Mouse (Mus musculus) heart, adult 18-20 months (tissue): ENCODE results near the gene Astn1. TPM values are rescaled to one million over a fixed set of nuclear protein-coding genes. Genes with fewer than 3 reads are reported as not detected.
A peak's percentile ranks its signal among the peaks of the same experiment; 100 is the strongest.

ENCODE experiments used
- DNase-seq, 2 experiments: peaks; one replicate each; pipeline ENCODE4 v3.0.0; 2021 to 2022; ENCODE audit warnings: mixed read lengths in 1 of 2
- long read RNA-seq, 2 experiments: library from polyadenylated mRNA; stranded (forward); transcript quantifications; one replicate each; pipeline ENCODE4 v2.0.0; 2021
- total RNA-seq, 2 experiments: library from RNA; stranded (reverse); gene quantifications; 2 replicates each; pipeline ENCODE4 v1.2.3; 2021

Gene Astn1
- 1 to 10 TPM in 1 of 2 experiments, under 1 TPM in 1; 0.46 to 1.1 TPM for total RNA-seq
- long read RNA-seq, experiment 1: 0 reads
- long read RNA-seq, experiment 2: 0 reads

DNA sequence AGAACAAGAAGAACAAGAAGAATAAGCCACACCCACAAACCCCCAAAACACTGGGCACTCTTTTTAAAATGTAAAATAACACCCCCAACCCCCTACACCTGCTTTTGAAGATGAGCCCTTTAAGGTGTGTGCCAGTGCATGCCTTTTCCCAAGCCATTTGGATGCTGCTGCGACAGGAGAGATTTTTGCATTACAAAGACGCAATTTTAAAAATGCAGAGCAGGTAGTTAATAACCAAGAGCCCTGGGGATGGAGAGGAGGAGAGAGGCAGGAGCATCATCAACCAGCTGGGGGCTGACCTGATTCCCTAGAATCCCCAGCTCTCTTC, at the start of gene Astn1:
TSS of gene Astn1 (plus strand) at position 310 of the 328 bp plus-strand sequence.
- no peak for DNase-seq

DNA sequence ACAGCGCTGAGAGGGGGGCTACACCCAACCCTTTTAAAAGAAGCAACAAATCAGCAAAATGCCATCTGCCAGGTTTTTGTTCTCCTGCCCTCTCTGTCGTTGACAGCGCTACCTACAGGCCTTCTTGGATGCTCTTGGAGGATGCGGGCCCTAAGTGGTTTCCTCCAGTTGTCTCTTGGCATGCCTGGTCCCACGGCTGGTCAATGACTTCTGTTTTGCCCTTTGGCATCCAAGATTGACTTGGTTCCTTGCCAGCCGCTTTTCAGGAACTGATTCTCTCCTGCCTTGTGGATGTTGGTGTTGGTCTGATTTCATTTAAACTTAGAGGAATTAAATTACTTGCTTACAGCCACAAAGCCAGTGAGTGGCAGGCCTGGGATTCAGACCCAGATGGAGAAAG, 38.7 kb upstream of the Astn1 start:
- DNase-seq: no peak

DNA sequence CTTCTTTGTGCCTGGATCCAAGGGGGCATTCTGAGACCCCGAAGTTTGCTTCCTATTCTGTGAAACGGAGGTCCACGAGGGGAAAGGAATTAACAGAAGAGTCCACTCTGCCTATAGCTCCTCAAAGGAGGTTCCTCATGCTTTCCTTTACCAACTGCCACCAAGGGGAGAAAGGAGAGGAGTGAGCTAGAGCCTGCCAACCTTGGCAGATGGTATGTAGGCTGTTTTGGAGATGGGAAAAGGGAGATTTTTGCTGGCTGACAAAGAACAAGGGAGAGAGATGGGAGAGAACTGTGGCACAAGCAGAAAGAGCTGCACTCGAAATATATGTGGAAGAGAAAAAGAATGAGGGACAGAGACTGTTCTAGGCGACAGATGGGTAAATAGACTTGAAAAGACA, 33.9 kb upstream of the Astn1 start:
- DNase-seq: no peak

DNA sequence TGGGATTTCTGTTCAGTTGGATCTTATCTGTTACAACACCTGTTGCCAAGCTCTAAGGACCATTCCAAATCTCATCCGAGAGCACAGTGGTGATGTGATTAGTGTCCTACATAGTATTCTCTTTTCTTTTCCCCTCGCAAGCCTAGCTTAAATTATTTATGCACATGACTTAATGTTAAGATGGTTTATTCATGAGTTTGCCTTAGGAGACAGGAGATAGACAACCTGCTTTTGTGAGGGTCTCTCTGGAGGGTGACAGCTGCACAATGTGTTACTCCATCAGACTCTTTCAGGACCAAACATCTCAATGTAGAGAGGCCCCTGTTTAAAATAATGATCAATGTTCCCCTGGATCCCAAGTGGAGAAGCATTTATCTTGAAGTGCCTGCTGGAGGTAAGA, 33.2 kb upstream of the Astn1 start:
- DNase-seq: no peak

DNA sequence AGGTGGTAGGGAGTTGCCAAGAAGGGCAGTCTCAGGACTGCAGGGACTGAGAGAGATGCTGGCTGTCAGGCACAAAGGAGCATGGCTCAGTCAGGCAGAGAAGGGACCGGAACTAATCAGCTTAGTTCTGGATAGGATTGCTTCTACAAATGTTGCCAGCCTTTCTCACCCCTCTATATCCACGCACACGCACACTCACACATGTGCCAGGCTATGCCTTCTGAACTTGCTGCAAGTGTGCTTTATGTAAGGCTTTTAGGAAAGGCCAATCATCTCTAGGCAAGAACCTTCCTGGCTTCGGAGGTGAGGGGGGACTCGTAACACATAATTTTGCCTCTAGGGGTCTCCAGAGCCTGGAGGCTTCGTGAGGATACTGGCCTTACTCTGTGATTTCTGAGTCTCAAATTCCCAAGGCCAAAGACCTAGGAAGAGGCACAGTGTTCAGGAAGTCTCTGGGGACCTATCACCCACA, 18.8 kb upstream of the Astn1 start:
- no peak for DNase-seq

DNA sequence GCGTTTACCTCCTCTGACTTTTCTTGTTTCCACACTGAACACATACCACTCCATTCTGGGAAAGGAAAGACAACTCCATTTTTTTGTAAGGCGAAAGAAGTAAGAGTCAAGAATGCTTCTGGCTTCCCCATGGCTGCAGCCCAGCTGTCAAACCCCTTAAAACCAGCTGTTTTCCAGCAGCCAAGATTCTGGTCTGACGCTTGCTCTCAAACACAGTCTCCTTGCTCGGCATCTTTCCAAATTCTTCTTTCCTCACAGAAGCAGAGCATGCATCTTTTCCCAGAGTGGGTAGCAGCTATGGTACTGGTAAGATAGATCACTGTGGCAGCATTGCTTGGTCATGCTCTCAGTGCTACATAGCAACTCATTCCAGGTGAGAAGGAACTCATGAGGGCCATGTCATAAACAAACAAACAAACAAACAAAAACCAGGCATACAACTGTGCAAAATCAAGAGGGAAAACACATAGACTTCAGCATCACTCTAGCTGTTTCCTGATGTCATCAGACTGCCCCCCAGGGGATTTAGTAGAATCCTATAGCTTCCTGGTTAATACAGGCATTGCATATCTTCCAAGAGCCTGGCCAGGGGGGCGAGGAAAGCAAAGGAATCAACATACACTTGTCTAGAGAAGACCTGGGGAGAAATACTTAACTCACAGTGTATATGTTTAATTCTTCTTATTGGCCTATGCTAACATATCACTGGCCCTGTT, 8.3 kb upstream of the Astn1 start:
- no peak for DNase-seq

DNA sequence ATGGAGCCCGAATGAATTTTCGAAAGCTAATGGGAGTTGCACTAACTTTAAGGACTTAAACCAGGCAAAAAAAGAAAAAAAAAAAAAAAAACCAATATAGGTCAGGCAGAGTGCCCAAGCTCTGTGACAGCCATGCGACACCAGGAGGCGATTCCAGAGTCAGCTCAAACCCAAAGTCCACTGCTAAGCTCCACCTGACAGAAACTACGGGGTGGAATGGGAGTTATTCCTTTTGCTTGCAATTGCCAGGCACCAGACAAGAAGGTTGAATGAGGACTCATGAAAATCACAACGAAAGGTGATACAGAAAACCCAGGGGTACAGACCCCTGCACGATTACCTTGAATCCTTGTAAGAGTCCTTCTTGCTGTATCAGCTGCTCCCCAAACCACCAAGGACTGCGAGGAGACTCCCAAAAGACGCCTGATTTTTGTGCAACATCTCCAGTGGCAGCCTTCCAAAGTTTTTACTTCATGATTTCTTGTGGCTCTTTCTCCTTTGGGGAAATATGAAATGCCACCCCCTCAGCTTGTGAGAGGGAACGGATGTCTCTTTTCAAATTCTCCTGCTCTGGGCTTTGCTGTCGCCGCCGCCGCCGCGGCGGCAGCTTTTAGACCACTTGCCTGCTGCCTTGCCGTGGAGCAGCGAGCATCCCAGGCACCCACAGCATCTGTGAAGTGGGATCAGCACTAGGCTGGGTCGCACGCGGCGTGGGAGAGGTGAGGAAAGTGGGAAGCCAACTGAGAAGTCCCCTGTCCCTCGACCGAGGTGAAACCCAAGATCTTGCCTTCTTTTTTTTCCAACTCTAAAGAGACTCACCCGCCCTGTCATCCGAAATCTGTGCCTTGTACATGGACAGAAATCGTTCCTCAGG, 6.7 kb upstream of the Astn1 start:
- peak in 1 of 2 experiments; percentile 11 for DNase-seq

DNA sequence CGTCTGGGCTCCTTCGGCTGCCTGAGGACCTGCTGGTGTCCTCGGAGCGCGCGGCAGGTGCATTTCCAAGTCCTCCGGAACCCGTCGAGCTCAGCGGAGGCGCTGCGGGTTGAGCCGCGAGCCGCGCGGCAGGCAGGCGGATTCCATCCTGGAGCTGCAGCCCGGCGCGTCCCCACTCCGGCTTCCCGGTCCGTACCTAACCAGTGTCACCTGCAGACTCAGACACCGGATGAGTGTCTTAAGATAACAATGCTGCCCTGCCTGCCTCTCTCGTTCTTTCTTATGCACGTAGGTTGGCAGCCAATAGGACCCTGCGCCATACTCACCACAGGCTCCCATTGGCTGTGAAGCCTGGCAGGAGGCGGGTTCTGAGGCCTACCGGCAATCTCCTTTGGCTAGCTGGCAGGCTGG, 6.0 kb upstream of the Astn1 start, which contains the start of gene Brinp2:
TSS of gene Brinp2 (minus strand) at position 276 of the 411 bp plus-strand sequence.
- peak; percentile 64 to 71 for DNase-seq

DNA sequence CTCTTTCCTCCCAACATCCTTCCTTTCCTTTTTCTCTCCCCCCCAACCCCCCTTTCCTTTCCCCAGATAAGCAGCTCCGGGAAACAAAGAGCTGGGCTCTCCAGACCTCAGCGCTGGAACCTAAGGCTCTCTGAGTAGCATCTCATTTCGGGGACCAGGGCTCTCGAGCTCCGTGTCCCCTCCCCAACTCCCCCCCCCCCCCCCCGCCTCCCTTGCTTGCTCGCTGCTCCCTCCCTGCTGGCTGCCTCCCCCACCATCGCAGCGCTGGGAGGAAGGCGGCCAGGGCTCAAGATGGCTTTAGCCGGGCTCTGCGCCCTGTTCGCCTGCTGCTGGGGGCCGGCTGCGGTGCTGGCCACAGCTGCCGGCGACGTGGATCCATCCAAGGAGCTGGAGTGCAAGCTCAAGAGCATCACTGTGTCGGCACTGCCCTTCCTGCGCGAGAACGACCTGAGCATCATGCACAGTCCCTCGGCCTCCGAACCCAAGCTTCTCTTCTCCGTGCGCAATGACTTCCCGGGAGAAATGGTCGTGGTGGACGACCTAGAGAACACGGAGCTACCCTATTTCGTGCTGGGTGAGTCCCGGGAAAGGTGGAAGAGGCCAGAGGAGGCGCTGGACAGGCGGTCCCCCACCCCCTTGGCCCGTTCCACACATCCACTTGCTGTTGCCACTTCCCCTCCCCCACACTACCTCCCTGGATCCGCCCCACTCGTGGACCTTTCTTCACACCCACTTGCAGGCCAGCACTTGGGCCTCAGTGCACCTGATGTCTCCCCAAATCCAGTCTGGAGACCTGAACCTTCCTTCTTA, 424 bp downstream of the Astn1 start:
- no peak for DNase-seq

DNA sequence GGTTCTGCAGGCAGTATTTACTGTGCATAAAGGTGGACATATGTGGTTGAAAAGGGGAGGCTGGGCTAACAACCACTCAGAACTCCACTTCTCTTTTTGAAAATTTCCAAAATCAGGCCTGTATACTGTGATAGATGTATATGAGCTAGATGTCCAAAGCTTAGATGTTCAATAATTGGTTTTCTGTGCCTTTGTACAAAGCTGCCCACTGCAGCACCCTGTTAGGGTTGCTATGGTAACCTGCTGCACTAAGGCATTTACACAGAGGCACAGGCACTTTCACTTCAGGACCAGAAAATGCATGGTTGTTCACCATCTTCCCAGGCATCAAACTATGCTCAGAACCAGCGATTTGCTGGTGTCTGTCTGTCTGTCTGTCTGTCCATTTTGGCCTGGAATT, 2.4 kb downstream of the Astn1 start:
- no peak for DNase-seq

DNA sequence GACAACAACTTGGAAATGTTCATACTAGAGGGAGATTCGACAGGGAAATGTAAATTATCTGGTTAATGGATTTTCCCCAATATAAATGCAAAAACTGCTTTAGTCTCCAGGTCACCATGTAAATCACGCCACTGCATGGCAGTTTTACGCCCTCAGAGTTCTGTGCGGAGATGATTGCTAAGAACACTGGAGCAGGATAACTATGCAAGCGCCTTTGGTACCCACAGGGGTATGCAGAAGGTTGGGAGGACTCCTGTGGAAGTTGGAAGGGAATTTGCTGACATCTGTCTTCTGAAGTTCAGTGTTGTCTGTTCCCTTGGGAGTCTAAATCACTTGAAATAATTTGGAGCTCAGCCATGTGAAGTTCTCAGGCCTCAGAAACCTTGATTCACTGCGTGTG, 20.2 kb downstream of the Astn1 start:
- DNase-seq: no peak

DNA sequence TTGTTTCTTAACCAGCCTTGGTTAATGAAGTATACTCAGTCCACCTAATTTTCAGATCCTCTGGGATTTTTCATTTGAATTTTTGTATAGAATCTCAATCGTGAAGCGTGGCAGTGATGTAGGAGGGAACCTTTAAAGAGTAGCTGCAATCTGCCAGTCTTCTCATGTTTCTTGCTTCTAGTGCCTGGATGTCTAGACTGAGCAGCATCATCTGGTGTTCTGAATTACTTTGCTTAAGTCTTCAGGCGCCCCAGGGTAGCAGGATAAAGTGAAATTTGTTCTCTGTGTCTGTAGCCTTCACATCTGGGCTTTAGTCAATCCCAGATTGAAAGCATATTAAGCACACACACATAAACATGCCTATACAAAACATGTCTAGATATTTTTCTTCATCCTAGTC, 21.1 kb downstream of the Astn1 start:
- no peak for DNase-seq

DNA sequence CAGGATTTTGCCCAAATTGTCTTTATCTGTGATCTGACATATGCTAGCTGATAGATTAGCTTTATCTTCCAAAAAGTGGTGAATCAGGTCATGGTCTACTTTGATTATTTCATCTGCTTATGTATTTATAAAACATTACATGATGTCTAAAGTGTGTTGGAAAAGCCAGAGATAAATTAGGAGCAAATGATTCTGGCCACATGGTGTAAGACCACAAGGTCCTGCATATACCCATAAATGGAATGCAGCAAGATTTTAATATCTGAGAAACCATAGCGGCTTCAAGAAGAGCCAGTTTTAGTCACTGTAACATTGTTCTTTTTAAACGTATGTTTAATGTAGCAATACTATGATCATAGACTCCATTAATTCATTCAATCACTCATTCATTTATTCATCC, 23.2 kb downstream of the Astn1 start:
- no peak for DNase-seq

DNA sequence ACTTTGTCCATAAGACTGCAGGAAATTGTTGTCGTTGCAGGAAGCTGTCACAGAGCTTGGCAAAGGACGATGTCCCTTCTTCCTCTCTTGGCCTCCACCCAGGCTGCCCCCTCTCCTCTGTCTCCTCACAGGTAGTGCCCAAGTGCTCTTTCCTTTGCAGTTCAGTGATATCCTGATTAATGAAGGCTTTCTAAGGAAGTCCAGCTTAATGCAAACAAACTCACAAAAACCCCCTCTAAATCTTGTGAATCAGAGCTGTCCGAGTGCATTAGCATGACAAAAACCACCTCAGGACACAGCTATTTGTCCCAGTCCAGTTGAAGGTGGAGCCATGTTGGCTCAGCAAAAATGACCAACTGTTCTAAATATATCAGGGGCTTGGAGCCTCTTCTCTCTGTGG, 24.7 kb downstream of the Astn1 start:
- no peak for DNase-seq

DNA sequence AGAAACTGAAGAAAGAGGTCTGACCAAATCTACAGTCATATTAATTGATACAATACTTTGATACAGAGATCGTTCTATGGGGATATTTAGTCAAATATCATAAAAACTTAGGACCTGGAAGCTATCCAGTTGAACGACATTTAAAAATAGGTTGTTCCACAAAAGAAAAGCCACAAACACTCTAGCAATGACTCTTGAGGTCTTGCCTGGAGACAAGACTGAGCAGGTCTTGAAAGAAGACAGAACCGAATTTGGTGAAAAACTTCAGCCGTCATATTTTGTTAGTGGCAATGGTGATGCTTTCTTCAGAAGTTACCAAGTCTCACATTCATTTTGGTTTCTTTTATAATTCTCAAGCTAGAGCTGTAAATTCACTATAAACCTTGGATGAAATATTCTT, 26.9 kb downstream of the Astn1 start:
- DNase-seq: no peak

DNA sequence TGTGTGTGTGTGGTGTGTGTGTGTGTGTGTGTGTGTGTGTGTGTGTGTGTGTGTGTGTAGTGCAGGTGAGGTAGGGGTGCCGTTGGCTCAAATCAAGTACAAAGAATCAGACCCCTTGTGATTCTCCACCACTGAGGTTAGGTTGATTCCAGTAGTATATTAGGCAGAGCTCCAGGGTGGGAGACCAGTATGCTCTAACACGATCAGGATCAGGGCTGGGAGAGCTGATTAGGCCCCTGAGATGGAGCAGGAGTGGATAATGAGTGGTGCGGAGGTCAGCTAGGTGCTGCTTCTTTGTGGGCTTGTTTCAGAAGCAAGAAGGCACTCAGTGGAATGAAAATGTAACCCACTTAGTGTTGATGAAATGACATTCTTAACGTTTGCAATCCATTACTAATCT, 28.6 kb downstream of the Astn1 start:
- DNase-seq: no peak

DNA sequence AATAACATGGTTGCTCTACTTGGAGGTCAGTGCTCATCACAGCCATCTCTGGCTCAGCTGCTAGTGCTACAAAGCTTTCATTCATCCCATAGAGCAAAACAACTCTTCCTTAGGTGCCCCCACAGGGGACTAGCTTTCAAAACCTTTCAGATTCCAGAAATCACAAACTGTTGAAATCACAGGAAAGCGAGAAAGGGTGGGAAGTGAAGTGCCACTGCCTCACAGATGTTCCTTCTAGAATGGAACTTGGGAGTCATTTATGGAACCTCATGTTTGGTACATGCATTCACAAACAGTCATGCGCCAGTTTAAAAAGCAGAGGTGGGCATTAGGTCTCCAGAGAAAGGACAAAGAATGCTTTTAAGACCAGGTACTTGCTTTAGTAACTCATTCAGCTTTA, 35.0 kb downstream of the Astn1 start:
- no peak for DNase-seq

DNA sequence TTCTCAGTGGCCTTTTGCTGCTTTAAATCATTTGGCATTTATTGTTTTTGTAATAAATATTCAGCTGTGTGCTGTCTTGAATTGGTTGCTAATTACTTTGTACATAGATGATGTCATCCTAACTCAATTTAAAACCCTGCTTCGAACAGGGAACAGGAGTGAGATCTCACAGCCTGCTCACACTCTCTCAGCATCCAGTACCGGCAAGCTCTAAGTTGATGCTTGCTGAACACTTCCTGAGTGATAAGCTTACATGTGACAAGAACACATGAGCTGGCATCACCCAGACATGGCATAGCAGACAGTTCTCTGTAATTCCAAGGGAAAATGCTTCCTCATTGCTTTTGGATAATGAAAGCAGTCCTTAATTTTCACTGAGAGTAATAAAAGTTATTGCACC, 38.8 kb downstream of the Astn1 start:
- no peak for DNase-seq

DNA sequence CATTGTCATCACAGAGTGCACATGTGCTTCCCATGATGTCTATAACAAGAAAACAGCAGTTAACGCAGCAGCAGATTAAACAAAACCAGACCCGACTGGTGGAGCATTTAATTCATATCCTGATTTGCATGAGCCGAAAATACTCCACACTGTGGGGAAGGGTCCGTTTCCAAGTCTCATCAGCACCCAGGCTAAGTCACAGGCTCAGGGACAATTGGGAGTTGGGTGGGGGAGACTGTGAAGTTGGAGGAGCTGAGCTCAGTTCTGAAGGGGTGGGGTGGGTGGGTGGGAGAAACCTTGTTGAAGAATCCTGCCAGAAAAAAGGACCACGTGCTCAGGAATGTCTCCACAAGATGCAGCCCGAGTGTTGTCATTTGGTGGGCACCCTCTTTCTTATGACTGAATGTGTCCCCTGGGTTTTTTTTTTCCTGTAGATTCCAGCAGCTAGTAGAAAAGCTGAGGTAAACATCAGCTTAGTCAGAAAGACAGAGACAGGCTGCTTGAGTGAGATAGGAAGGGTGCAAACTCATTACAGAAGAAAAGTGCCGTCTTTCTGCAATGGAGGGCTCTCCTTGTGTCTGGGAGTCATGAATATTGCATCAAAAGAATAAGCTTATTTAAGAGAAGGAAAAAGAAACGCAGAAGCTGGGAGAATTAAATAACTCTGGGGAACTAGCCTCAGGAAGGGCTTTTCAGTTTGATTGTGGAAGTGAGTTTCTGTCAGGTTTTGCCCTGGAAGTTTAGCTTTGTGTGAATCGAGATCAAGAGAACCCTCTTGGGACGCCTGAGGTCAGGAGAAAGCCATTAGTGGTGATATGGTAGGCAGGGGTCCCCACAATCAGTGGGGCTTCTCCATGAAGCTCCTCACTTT, 44.1 kb downstream of the Astn1 start:
- no peak for DNase-seq

DNA sequence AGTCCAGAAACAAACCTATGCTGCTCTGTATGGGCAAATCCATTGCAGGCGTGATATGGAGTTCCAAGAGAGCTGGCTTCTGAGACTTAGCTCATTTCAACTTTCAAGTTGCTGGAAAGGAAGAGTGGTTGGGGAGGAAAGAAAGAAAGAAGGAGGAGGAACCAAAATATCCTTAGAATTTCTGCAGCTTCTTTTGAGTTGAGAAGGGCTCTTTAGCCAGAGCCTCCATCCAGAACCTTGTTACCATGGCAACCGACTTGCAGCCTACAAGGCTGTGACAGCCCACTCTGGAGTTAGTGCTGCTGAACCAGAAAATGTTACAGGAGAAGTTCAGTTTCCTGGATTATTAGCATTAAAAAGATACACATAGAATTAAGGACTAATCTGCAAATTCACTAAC, 46.1 kb downstream of the Astn1 start:
- no peak for DNase-seq

DNA sequence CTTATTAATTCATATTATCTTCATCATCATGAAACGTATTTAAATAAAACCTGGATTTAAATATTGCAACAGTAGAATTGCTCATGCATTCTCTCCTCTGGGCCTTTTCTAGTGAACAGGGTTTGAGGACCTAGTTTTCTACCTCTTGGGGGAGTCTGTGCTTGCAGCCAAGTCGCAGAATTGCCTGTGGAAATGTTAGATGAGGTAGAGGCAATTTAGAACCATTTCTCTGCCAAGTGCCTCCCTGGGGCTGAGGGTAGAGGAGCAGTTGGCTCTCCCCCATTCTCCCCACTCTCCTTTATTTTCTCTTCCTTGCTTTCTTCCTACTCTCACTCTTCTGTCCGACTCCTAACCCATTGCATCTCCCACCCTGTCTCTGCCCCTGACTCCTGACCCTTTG, 49.1 kb downstream of the Astn1 start:
- DNase-seq: no peak

DNA sequence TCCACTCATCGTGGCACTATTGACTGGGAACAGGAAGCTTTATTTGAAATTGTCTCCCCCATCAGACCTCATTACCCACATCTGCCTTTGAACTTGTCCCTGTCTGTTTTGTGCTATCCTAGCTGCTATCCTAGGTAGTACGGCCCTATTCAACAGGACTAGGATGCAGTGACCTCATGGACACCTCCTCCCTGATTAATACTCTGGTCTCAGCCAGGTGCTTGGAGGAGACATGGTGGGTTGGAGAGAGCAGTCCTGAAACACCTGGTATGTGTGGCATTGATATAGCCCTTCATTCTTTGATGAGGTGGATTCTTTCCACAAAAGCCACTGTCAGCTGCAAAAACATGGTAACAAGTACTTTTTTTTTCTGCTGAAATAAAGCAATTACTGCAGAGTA, 52.1 kb downstream of the Astn1 start:
- DNase-seq: no peak
